Mouse (Mus musculus) skeletal muscle tissue, adult 2 months (tissue): Measurements from ENCODE around the gene Pmpcb.

ENCODE experiments used
- DNase-seq: peaks from one replicate; pipeline ENCODE4 v3.0.0-alpha.2; 2012; ENCODE audit warnings: low read depth, low spot score

The Pmpcb gene

DNA sequence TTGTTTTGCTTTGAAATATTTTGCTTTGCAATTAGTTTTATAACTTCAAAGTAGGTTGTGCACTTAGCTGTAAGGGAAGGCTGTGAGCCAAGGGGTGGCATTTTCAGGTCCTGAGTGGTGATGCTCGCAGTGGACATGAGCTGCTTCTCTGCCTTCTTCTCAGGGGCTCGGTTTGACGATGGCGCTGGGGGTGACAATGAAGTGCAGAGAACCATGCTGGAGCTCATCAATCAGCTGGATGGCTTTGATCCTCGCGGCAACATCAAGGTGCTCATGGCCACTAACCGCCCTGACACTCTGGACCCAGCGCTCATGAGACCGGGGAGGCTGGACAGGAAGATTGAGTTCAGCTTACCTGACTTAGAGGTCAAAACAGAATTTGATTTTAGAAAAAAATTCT, 66.0 kb downstream of the Pmpcb start:
- no peak for DNase-seq

DNA sequence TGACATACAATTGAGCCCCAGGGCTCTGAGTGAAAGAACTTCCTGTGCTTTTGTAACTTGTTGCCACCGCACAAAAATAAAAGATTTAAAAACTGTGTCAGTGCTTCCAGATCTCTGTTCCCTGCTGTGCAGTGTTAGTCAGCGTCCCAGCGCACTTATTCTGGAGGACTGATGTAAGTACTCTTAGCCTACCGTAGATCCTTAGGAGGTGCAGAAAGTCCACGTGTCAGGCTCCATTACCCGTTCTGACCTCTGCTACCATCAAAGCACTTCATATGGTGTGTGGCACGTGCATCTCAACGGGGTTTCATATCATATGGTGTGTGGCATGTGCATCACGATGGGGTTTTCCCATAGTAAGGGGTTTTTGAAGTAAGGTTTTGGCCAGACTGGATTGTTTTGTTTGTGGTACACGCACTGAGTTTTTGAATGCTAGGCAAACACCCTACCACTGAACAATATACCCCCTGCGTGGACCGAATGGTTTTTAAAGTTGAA, 66.8 kb downstream of the Pmpcb start:
- DNase-seq = no peak

DNA sequence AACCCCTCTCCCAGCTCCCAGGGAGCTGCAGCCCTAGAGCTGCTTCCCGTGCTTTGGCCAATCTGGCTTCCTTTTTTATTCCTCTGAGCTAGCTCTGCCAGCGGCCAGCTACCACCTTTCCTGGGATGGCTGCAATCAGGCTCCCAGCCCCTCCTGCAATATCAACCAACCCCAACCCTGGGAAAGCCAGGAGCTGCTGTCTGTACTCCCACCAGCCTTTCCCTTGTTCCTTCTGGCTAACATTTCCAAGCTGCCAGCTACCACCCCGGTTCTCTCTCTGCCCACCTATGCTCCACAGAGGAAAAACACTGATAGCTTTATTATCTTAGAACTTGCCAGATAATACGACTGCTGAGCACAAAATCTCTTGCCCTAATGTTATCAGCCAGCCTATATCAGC, 67.9 kb downstream of the Pmpcb start:
- no peak for DNase-seq
